Mouse (Mus musculus): ENCODE results near the gene Grap.

GRCm38 (mm10) chr11:61611197-61611596 lies 41.9 kb upstream of the Grap start:
- TF ChIP-seq CTCF (IDR thresholded peaks at IDR 0.05; ENCODE audit: extremely low read depth, insufficient read length, insufficient replicate concordance, low read depth, low read length): no peak
- TF ChIP-seq POLR2A (IDR thresholded peaks at IDR 0.05; ENCODE audit: low read depth, low read length): no peak
